Mouse (Mus musculus): ENCODE results near the gene Il1r2. TPM values are rescaled to one million over a fixed set of nuclear protein-coding genes. Genes with fewer than 3 reads are reported as not detected.

Gene Il1r2
- polyA plus RNA-seq, 1 experiment from 2014 or later, result 1.6 TPM

DNA sequence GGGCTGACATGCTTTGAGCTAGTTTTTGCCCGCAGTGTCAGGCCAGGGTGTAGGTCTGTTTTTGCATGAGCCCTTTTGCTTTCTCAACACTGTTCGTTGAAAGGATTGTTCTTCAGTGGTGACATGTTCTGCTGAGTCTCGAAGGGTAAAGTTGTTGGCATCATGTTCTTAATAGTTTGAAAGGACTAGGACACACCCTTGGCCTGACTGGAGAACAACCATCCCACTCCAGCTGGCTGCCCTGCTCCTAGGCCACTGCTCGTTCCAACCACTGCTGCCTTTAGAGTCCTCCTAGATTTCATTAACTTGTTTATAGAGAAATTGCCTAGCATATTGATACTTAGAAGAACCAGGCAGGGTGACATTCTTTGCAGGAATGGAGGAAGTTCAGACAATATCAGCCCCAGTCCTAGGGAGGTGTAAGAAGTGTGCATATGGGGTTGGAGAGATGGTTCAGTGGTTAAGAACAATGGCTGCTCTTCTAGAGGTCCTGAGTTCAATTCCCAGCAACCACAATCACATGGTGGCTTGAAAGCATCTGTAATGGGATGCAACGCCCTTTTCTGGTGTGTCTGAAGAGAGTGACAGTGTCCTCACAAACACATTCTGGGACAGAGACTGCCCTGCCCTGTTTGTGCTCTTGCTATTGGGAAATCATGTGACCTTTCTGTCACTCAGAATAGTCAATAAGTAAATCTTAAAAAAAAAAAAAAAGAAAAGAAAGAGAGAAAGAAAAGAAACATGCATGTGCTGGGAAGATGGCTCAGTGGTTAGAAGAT is 34.3 kb downstream of the Il1r2 start:
- no peak for ATAC-seq (ENCODE audit: low FRiP score, low read depth)
- Histone ChIP-seq H3K27me3 (no peaks in the 10 kb centered on the region), H3K9ac (no peak overlapping the region), H3K4me1 (0 out of 2 replicates have a peak, but pooled peaks cover 14% of the 10 kb centered on the region), H3K27ac (no peak overlapping the region), H3K4me3 (no peak overlapping the region), H3K36me3 (no peaks in the 10 kb centered on the region), H3K9me3 (no peaks in the 10 kb centered on the region), H3K4me2 (replicated peaks) (no peak overlapping the region)
- 88% methylated on average over 5 of the region's 5 CpGs for WGBS

DNA sequence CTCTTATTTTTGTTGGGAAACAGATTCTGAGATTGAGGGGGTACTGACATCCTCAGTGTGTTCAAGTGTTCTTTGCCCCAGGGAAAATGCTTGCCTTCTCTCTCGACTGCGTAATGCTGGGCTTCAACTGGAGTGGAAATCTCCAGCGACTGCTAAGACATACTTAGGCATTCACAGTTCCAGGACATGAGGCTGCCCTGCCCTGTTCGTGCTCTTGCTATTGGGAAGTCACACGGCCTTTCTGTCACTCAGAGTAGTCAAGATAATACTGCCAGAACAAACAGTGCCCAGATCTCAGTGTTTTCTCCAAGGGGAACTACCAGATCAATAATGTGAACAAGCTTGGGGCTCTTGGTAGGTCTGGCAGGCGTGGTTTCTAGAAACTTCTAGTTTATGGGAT is 35.9 kb downstream of the Il1r2 start:
- Histone ChIP-seq H3K4me2 (replicated peaks) (no peak overlapping the region), H3K9me3 (no peaks in the 10 kb centered on the region), H3K36me3 (no peaks in the 10 kb centered on the region), H3K27me3 (no peaks in the 10 kb centered on the region), H3K27ac (no peak overlapping the region), H3K9ac (no peak overlapping the region), H3K4me1 (0 out of 2 replicates have a peak, but pooled peaks cover 14% of the 10 kb centered on the region), H3K4me3 (no peak overlapping the region)
- WGBS, result 58% methylated on average over 6 of the region's 6 CpGs
- ATAC-seq (ENCODE audit: low FRiP score, low read depth), result no peak

DNA sequence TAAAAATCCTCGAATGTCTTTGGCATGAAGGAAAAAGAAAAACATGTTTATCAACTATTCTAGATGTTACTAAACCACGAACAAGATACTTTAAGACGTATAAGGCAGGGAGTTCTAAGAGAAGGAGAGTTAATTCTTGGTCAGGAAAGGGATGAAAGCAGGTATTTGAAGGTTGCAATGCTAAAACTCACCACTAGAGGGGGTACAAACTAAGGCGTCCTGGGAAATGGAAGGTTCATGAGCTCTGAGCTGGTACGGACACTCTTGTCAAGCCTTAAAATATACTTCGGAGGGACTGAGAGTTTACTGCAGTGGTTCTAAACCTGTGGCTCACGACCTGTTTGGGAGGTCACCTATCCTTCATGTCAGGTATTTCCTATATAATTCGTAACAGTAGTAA is 41.4 kb downstream of the Il1r2 start:
- H3K4me1 ChIP-seq, result 0 out of 2 replicates have a peak, but pooled peaks cover 3% of the 10 kb centered on the region
- H3K36me3 ChIP-seq, result no peaks in the 10 kb centered on the region
- H3K27ac ChIP-seq, result no peak overlapping the region
- H3K9ac ChIP-seq, result no peak overlapping the region
- ATAC-seq (ENCODE audit: low FRiP score, low read depth), result no peak
- no peaks in the 10 kb centered on the region for H3K9me3 ChIP-seq
- H3K4me2 ChIP-seq (replicated peaks), result no peak overlapping the region
- 38% methylated on average over 8 of the region's 8 CpGs for WGBS
- no peaks in the 10 kb centered on the region for H3K27me3 ChIP-seq
- no peak overlapping the region for H3K4me3 ChIP-seq

DNA sequence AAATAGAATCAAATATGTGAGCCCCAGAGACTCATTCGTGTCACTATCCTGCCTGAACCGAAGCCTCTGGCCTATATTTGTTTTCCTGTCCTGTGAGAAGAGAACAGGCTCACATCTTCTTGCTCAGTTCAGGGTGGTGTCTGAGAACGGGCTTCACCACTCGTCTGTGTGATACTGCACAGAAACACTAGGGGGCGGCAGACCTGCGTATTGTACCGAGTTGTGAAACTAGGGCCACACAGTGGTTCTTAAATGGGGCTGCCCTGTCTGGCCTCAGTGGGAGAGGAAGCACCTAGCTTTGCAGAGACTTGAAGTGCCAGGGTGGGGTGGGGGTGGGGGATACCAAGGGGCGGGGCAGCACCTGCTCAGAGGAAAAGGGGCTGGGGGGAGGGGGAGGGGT is 42.5 kb downstream of the Il1r2 start:
- Histone ChIP-seq H3K4me3 (no peak overlapping the region), H3K9me3 (no peaks in the 10 kb centered on the region), H3K36me3 (no peaks in the 10 kb centered on the region), H3K4me1 (0 out of 2 replicates have a peak, but pooled peaks cover 3% of the 10 kb centered on the region), H3K27ac (no peak overlapping the region), H3K4me2 (replicated peaks) (no peak overlapping the region), H3K27me3 (no peaks in the 10 kb centered on the region), H3K9ac (no peak overlapping the region)
- 5% methylated on average over 7 of the region's 8 CpGs for WGBS
- no peak; the same call in 1 of the 2 replicates for ATAC-seq (ENCODE audit: low FRiP score, low read depth)

DNA sequence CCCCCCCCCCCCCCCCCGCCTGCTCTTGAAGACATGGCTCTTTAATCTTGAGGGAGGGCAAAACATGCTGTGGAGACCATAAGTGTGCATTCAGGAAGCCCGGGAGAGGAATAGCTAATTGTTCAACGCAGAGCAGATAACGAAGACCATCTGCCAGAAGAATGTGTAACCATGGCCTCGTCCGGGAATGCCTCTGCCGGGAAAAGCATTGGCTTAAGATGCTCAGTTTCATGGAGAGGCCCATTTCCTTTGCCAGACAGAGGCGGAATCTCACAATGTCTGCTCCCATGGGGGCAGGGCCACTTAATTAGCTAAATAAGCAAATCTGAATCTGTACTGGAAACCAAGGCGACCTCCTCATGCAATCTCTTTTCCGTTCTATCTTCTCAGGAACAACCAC is 43.7 kb downstream of the Il1r2 start:
- Histone ChIP-seq H3K4me1 (0 out of 2 replicates have a peak, but pooled peaks cover 3% of the 10 kb centered on the region), H3K4me2 (replicated peaks) (no peak overlapping the region), H3K27ac (no peak overlapping the region), H3K4me3 (no peak overlapping the region), H3K36me3 (no peaks in the 10 kb centered on the region), H3K9me3 (no peaks in the 10 kb centered on the region), H3K27me3 (no peaks in the 10 kb centered on the region), H3K9ac (no peak overlapping the region)
- ATAC-seq (ENCODE audit: low FRiP score, low read depth), result no peak
- WGBS, result 30% methylated on average over 9 of the region's 10 CpGs

DNA sequence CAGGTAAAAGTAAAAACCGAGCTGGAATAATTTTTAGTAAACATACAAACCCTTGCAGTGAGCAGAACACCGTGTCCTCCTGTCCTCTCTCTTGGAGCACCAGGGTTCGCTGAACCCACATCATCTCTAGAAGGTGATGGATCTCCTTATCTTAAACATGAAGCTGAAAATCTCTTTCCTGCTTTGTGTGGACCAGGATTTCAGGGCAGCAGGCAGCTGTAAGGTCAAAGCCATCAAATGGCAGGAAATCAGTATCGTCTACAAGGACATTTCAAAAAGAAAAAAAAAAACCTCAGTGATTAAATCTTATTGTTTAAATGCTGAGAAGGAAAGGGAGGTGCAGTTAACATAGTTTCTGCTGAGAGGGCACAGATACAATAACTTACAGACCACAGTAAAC is 50.4 kb downstream of the Il1r2 start:
- Histone ChIP-seq H3K36me3 (no peaks in the 10 kb centered on the region), H3K4me1 (no peaks in the 10 kb centered on the region), H3K27me3 (no peaks in the 10 kb centered on the region), H3K9me3 (no peaks in the 10 kb centered on the region), H3K4me2 (replicated peaks) (no peak overlapping the region), H3K4me3 (no peak overlapping the region), H3K9ac (no peak overlapping the region), H3K27ac (no peak overlapping the region)
- 78% methylated on average over 4 of the region's 4 CpGs for WGBS
- no peak for ATAC-seq (ENCODE audit: low FRiP score, low read depth)

DNA sequence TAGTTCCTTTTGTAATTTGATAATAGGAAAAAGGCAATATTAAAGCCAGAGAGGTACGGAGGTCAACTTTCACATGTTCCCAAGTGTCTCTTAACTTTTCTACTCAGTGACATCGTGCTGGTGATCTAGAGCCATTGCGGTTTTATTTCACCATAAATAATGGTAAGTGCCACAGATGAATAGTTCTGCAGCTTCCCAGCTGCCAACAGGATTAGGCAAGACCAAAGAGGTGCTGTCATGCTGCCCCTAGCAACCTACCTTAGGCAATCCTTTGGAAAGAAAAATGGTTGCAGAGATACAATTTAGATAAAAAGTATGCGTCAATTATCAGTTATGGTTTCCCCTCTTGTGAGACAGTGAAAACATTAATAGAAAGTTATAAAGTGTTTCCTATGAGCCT is 54.6 kb downstream of the Il1r2 start:
- no peak for ATAC-seq (ENCODE audit: low FRiP score, low read depth)
- no peaks in the 10 kb centered on the region for H3K27me3 ChIP-seq
- H3K4me3 ChIP-seq, result no peak overlapping the region
- H3K4me1 ChIP-seq, result no peaks in the 10 kb centered on the region
- no peak overlapping the region for H3K4me2 ChIP-seq (replicated peaks)
- WGBS, result 63% methylated on average over 4 of the region's 4 CpGs
- H3K9ac ChIP-seq, result no peak overlapping the region
- H3K36me3 ChIP-seq, result no peaks in the 10 kb centered on the region
- H3K9me3 ChIP-seq, result no peaks in the 10 kb centered on the region
- no peak overlapping the region for H3K27ac ChIP-seq

DNA sequence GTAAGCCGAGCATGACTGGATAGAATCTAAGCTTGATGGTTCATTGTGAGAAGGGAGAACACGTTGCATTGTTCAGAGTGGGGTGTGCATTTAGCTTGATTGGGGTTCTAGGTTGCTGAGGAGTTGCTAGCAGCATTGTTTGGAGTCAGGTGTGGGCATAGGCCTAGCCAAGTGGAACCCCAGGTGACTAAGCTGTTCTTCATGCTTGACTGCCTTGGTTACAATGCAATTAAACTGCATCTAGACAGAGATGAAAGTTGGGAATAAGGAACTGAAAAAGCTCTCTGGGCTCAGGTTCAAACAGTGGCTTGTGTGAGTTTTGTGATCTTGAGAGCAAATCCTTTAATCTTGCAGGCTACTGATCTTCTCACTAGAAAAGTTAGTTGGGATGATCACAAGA is 55.4 kb downstream of the Il1r2 start:
- Histone ChIP-seq H3K36me3 (no peaks in the 10 kb centered on the region), H3K4me2 (replicated peaks) (no peak overlapping the region), H3K9ac (no peak overlapping the region), H3K9me3 (no peaks in the 10 kb centered on the region), H3K27me3 (no peaks in the 10 kb centered on the region), H3K27ac (no peak overlapping the region), H3K4me3 (no peak overlapping the region), H3K4me1 (no peaks in the 10 kb centered on the region)
- WGBS, result 67% methylated on average over 2 of the region's 2 CpGs
- ATAC-seq (ENCODE audit: low FRiP score, low read depth), result no peak

DNA sequence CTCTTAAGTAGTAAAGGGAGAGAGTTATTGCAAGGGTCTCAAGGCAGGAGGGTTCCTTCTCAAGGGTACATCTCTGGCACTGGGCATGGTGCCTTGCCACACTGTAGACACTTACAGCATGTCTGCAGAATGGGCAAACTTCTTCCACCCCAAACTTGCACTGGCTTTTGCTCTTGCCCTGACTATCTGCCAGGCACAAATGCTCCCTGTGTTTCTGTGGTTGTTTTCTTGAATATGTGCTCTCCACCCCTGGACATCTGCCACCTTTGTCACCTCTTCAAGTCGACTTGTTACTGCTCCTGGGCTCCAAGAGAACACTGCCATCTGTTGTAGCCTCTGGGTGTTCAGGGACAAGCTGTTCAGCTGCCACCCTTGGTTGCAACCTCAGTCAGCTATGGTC is 57.8 kb downstream of the Il1r2 start:
- Histone ChIP-seq H3K9me3 (no peaks in the 10 kb centered on the region), H3K4me3 (no peak overlapping the region), H3K36me3 (no peaks in the 10 kb centered on the region), H3K4me1 (no peaks in the 10 kb centered on the region), H3K9ac (no peak overlapping the region), H3K27me3 (no peaks in the 10 kb centered on the region), H3K4me2 (replicated peaks) (no peak overlapping the region), H3K27ac (no peak overlapping the region)
- WGBS, result 27% methylated on average over 1 of the region's 1 CpGs
- no peak for ATAC-seq (ENCODE audit: low FRiP score, low read depth)

DNA sequence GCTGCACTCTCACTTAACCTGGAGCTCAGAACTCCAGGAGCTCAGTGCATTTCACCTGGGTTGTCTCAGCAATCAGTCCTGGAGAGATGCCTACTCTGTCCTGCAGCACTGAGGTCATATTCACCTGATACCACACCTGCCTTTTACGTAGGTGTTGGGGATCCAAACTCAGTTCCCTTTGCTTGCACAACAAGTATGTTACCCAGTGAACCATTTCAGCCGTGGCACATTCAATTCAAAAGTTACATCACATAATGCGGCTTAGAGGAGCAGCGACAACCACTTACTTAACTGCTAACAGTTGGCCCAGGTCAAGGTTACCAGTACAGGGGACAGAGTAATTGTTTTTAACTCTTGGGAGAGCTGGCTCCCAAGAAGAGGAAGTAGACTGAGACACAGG is 58.8 kb downstream of the Il1r2 start:
- no peak overlapping the region for H3K9ac ChIP-seq
- H3K4me1 ChIP-seq, result no peaks in the 10 kb centered on the region
- H3K27me3 ChIP-seq, result no peaks in the 10 kb centered on the region
- 84% methylated on average over 4 of the region's 4 CpGs for WGBS
- no peak overlapping the region for H3K4me3 ChIP-seq
- H3K9me3 ChIP-seq, result no peaks in the 10 kb centered on the region
- no peak overlapping the region for H3K27ac ChIP-seq
- H3K4me2 ChIP-seq (replicated peaks), result no peak overlapping the region
- no peaks in the 10 kb centered on the region for H3K36me3 ChIP-seq
- ATAC-seq (ENCODE audit: low FRiP score, low read depth), result no peak

DNA sequence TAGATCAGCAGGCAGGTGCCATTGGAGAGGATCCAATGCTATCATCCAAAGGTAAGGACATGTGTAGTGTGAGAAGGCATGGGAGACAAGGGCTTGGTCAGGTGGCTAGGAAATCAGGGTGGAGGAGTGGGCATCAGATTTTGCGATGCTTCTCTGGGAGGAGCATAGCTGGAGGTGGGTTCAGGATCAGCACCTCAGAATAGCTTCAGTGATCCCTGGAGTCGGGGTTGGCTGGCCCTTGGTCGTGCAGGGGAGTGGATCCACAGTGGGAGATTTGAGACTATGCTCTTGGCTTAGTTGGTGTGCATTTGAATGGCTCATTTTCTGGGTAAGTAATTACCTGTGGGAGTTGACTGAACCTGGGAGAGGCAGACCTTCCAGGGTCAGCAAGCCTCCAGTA is 59.7 kb downstream of the Il1r2 start:
- 86% methylated on average over 3 of the region's 3 CpGs for WGBS
- H3K4me1 ChIP-seq, result no peaks in the 10 kb centered on the region

DNA sequence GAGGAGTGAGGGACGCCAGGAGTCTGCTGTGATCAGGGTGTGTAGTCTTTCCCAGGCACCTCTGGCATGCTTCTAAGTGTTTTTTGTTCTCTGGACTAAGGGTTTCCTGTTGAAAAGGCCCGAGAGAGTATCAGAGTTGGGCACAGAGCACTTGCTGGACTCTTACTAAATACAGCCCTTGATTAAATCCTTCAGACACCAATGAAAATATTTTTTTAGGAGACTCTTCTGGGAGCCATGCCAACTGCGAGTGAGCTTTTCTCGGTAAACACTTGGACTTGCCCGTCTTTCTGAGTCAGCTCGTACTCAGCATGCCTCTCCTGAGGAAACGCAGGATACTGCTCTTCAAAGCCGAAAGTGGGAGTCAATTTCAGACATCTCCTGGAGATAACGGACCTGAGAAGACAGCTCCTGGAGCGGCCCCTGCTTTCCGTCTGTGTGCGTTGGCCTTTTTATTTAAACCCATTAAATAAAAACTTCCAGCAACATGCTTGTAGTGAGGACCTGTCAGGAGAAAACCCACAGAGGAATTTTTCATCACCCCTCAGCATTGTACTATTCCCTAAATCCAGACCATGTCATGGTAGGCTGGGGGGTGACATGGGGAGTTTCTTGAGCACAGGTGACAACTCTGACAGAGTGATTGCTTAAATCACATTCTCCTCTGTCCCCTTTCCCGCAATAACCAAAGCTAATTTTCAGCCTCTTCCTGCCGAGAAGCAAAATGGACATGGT is 66.1 kb downstream of the Il1r2 start:
- ATAC-seq (ENCODE audit: low FRiP score, low read depth), result peak; percentile 57; the same call in 1 of the 2 replicates
- no peak overlapping the region for H3K4me3 ChIP-seq
- peaks cover 12% of the 10 kb centered on the region; the same call in 1 of the 2 replicates for H3K4me1 ChIP-seq
- no peaks in the 10 kb centered on the region for H3K27me3 ChIP-seq
- H3K9me3 ChIP-seq, result no peaks in the 10 kb centered on the region
- H3K9ac ChIP-seq, result no peak overlapping the region
- H3K27ac ChIP-seq, result peak overlapping the region; percentile 33; the same call in 1 of the 2 replicates
- H3K4me2 ChIP-seq (replicated peaks), result no peak overlapping the region
- no peaks in the 10 kb centered on the region for H3K36me3 ChIP-seq
- 57% methylated on average over 14 of the region's 14 CpGs for WGBS

More for the DNA sequence above, 59.7 kb downstream of the Il1r2 start:
- H3K4me3 ChIP-seq, result no peak overlapping the region
- no peaks in the 10 kb centered on the region for H3K9me3 ChIP-seq
- no peak for ATAC-seq (ENCODE audit: low FRiP score, low read depth)
- H3K27me3 ChIP-seq, result no peaks in the 10 kb centered on the region
- H3K4me2 ChIP-seq (replicated peaks), result no peak overlapping the region
- no peak overlapping the region for H3K27ac ChIP-seq
- no peaks in the 10 kb centered on the region for H3K36me3 ChIP-seq
- no peak overlapping the region for H3K9ac ChIP-seq

Measured in limb, embryonic 13.5 days (tissue).